Mouse (Mus musculus) olfactory bulb, adult 2 months (tissue): ENCODE data around the gene Gm10486.
"Not testable (repeated sequence)": the region's sequence is repeated elsewhere in the genome, so short reads cannot be mapped to it uniquely, and the experiment has no call there.

Experiments
- CTCF ChIP-seq: fragments of 200-500 bp; IDR thresholded peaks from 2 replicates; pipeline ENCODE4 v1.5.1; 2012; ENCODE audit warnings: low read depth, mild to moderate bottlenecking, low read length, moderate library complexity; ENCODE audit not compliant: insufficient read depth
- POLR2A ChIP-seq: fragments of 200-500 bp; IDR thresholded peaks from 2 replicates; pipeline ENCODE4 v1.6.1; 2012; ENCODE audit warnings: mild to moderate bottlenecking, low read depth, low read length, moderate library complexity; ENCODE audit not compliant: insufficient read depth

- not testable (repeated sequence) for TF ChIP-seq CTCF, POLR2A
Observed at GRCm38 (mm10) chrX:35067084-35067483, at the start of gene Gm10486.
